Mouse (Mus musculus) embryonic fibroblast, embryonic 13.5 days (primary cell): ENCODE data around the gene Nhlrc3.

Experiments used
- CTCF ChIP-seq: IDR thresholded peaks from 2 replicates; pipeline ENCODE4 v1.5.1; 2011; ENCODE audit warnings: mild to moderate bottlenecking, control low read depth, low read length, moderate library complexity, borderline replicate concordance; ENCODE audit not compliant: insufficient read depth
- POLR2A ChIP-seq: IDR thresholded peaks from 2 replicates; pipeline ENCODE4 v1.6.1; 2011; ENCODE audit warnings: low read depth, mild to moderate bottlenecking, control low read depth, low read length, moderate library complexity

- TF ChIP-seq CTCF: no peak
- no peak for TF ChIP-seq POLR2A
Measured at GRCm38 (mm10) chr3:53417701-53418100, 45.4 kb downstream of the Nhlrc3 start.
